Mouse (Mus musculus) frontal cortex, postnatal 14 days (tissue): ENCODE results near the gene Phkb.

Experiments
- DNase-seq, 2 experiments: peaks; one replicate each; pipeline ENCODE4 v3.0.0; 2022; ENCODE audit warnings: low spot score in 2 of 2

Phkb gene

GRCm38 (mm10) chr8:85937343-85937742 lies 96.6 kb downstream of the Phkb start:
- no peak for DNase-seq

- DNase-seq = no peak
Observed at GRCm38 (mm10) chr8:85944820-85945219, 104.1 kb downstream of the Phkb start.

- DNase-seq = no peak
Observed at GRCm38 (mm10) chr8:85958391-85958790, 117.6 kb downstream of the Phkb start.

GRCm38 (mm10) chr8:85959880-85960279 lies 119.1 kb downstream of the Phkb start:
- no peak for DNase-seq

GRCm38 (mm10) chr8:85977588-85978077 lies 136.9 kb downstream of the Phkb start:
- DNase-seq = no peak

GRCm38 (mm10) chr8:85992911-85993310 lies 152.2 kb downstream of the Phkb start:
- DNase-seq = no peak

DNA sequence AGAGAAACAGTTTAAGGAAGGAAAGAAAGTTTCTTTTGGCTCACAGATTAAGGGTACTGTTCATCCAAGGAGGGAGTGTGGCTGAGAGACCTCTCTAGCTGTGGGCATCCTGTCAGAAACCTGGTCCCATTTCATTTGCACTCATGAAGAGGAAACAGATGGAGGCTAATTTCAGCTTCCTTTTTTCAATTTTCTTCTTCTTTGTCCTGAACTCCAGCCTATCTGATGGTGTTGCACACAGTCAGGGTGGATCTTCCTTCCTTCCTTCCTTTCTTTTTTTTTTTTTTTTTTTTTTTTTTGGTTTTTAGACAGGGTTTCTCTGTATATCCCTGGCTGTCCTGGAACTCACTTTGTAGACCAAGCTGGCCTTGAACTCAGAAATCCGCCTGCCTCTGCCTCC lies 152.9 kb downstream of the Phkb start:
- DNase-seq = no peak

GRCm38 (mm10) chr8:85995971-85996370 lies 155.2 kb downstream of the Phkb start:
- no peak for DNase-seq

DNA sequence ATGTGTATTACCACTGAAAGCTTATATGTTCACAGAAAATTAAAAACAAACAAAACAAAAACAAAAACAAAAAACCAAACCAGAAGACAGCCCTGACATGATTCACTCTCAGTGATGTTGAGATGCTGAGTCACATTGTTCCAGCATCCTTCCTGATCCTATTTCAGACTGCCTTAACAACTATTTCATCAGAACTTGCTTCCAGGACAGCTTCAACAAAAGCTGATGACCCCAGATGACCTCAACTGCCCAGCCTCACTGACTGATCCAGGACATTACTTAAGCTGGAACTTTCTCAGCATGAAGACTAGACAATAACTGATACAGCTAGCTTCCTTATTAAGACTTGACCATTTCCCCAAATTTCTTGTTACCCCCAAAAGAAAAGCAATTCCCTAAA lies 165.7 kb downstream of the Phkb start:
- no peak for DNase-seq

DNA sequence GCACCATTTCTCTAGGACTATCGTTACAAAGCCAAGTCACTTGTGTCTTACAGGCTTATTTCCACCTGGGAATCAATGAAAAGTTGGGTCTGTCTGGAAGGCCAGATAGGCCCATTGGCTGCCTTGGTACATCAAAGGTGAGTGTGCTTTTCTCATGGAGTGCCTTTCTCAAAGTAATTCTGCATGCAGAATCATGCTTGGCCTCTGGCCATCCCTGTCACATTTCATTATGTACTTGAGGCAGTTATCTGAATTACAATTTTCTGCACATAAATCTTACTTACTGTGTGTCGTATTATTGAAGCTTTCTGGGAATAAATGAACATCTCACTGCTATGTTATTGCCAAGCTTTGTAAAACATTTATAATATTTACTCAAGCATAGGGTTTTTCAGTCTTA lies 176.0 kb downstream of the Phkb start:
- no peak for DNase-seq

GRCm38 (mm10) chr8:86028646-86029312 lies 188.0 kb downstream of the Phkb start:
- peak; percentile 40 to 49 for DNase-seq

- DNase-seq = no peak
Observed at GRCm38 (mm10) chr8:86029451-86029850, 188.7 kb downstream of the Phkb start.

DNA sequence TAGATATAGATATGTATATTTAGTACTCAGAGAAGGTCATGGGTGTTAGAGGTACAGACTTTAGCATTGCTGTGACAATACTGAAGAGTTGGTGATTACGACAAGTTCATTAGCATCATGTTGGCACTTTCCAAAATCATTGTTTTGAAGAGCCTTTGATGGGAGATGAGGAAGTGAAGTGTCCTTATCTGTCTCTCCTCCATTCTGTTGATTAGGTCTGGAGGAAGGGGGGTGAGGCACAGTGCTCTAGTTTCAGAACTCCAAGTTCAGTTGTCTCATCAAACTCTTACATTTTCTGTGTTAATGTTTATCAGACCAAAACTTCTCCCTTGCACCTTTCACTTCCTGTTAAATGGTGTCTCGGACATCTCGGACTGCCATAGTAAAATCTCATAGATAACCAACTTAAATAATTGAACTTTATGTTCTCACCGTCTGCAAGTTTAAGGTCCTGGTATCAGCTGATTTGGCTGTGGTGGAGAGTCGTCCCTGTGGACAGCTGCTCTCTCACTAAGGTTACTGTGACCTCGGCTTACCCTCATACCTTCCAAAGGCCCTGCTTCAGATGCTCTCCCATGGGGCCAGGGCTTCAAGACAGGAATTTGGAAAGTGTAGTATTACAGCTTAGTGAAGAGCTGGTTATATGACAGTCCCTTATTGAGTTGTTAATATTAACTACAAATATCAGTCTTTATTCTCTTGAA lies 194.1 kb downstream of the Phkb start:
- no peak for DNase-seq

DNA sequence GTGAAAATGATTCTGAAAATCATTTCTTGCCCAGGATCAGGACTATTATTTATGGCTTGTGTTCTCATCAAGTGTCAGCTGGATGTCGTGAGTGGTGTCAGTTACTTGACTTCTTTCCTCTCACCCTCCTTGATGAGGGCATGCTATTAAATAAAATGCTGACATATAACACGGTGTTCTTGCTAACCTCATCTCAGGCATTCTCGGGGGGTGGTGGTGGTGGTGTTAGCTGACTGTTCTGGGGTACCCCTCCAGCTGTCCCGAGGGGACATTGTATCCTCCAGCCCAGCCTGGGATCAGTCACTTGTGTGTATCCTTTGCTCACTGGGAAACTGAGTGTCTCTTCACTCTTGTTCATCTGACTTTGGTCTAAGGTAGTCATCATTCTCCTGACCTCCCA lies 194.6 kb downstream of the Phkb start:
- DNase-seq = no peak

- DNase-seq = no peak
Observed at GRCm38 (mm10) chr8:86038462-86038861, 197.7 kb downstream of the Phkb start.

DNA sequence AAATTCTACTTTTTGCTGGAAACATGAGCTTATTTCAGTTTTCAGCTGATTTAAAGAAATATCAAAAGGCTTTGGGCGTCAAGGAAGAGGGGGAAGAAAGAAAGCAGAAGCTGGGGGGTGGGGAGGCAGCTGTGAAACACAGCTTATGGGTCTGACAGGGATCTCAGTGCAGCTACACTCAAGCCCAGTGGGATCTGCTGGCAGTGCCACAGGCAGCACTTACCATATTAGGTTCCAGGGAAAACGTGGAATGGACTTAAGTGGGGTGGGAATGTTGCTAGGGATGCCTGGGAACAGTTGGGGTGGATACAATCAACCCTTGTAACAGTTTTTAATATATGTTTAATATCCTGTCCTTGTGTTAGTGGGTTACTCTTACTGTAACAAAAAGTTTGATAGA lies 201.3 kb downstream of the Phkb start:
- no peak for DNase-seq

DNA sequence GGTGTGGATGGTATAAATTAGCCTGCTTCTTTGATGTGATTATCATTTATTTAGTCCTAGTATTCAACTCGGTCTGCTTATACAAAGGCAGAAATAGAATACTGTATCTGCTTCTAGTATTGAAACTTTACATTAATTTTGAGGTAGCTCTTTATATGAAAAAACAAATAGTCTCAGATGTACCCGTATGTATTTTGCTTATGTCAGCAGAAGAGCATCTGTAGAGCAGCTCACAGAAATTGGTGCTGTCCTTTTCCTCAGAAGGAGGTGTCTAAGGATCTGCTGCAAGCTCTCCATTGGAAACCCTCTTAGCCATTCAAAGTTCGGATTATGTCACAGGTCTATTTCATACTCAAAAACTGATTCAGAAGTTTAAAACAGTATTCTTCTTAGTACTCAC lies 210.1 kb downstream of the Phkb start:
- no peak for DNase-seq

GRCm38 (mm10) chr8:86052003-86052402 lies 211.2 kb downstream of the Phkb start:
- no peak for DNase-seq

- no peak for DNase-seq
Observed at GRCm38 (mm10) chr8:86058618-86059017, 217.9 kb downstream of the Phkb start.

DNA sequence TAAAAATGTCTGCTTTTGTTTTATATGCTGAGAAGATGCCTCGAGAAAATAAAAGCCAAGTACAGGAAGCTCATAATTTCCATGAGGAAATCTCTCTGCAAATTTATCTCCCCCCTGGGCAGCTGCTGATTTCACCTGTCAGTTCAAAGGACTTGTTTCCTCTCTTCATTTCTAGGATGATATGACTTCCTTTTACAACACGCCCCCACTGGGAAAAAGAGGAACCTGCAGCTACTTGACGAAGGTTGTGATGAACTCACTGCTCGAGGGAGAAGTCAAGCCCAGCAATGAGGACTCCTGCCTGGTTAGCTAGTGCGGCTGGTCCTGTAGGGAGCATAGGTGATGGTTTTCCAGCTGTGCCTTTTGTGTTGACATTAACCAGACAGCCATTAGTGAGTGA lies 218.4 kb downstream of the Phkb start:
- DNase-seq = no peak

DNA sequence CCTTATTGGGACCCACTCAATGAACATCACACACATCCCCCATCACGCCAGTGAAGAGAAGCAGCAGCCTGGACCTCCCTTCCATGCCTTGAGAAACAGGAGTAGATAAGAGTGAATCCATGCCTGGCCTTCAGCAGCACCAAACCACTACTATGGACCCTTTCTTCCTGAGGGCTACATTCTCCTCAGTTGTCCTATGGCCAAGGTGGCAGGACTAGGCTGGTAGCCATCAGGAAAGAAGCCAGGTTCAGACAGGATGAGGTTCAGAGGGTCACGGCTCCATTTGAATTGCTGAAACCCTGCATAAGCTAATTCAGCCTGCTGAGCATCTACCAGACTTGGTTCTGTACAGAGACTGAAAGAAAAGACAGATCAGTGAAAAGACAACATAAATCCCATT lies 222.7 kb downstream of the Phkb start:
- no peak for DNase-seq

DNA sequence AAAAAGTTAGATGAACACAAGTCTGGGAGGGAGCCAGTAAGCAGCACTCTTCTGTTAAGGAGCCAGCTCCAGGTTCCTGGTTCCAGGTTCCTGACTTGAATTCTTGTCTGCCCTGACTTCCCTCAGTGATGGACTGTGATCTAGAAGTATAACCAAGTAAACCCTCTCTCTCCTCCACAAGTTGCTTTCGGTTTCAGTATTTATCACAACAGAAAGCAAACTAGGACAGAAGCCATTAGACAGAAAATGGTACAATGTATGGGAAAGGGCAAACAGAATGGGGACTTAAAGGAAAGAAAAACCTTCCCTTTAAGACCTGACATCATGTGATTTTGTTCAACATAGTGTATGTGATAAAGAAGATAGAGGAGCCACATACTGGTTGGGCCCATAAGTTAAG lies 238.7 kb downstream of the Phkb start:
- no peak for DNase-seq

DNA sequence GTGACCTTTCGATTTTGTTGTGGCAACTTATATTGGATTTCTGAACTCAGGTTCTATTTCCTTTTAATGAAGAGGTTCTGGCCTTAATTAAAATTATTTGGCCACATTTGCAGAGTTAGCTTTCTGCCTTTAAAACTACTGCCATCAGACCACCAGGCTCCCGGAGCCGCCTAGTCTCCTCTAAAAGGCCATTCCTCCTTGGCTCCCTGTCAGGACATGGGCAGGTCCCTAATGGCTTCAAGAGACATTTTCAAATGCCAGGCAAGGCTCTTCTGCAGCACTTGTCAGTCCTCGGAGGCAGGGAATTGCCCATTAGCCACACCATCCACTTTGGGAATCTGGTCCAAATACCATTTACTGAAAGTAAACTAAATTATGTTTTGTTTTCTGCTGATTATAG lies 242.6 kb downstream of the Phkb start:
- no peak for DNase-seq

- no peak for DNase-seq
Observed at GRCm38 (mm10) chr8:86086791-86087190, 246.0 kb downstream of the Phkb start.
